ENCODE assay signal across 8 mouse cellular contexts in genomic region chr3:107037105-107037504, GRCm38 (mm10). TPM values are rescaled to one million over a fixed set of nuclear protein-coding genes. Genes with fewer than 3 reads are reported as not detected.
DNase-seq lines count a peak whose midpoint lies in the region; ATAC-seq and TF ChIP-seq lines count a peak whose summit lies in the region.

No protein-coding gene starts in this region.

- intact Hi-C loops in gastrocnemius, adult 2 months (cut with DNase I) = no loop called here

- no peak for TF ChIP-seq CTCF in gastrocnemius, adult 2 months (IDR thresholded peaks at IDR 0.05)

- peaks cover 63% of the 10 kb centered on the region for H3K4me1 ChIP-seq in hindbrain, embryonic 10.5 days (replicated peaks)
- H3K4me1 ChIP-seq in midbrain, embryonic 11.5 days (ENCODE audit: control insufficient read depth, insufficient read depth, low read length) = peaks cover 28% of the 10 kb centered on the region

- 52% methylated on average over 12 of the region's 12 CpGs for WGBS in hindbrain, embryonic 10.5 days
- 58% methylated on average over 12 of the region's 12 CpGs for WGBS in midbrain, embryonic 11.5 days

- H3K27ac ChIP-seq in gastrocnemius, adult 2 months = no peak overlapping the region
- peak overlapping the region; percentile 96 for H3K27ac ChIP-seq in hindbrain, embryonic 10.5 days
- no peak overlapping the region for H3K27ac ChIP-seq in midbrain, embryonic 11.5 days (ENCODE audit: low read depth, low read length)

- peak overlapping the region; percentile 87 for H3K4me2 ChIP-seq in midbrain, embryonic 11.5 days

- peak overlapping the region; percentile 89 for H3K9ac ChIP-seq in midbrain, embryonic 11.5 days (ENCODE audit: low read length)

- peaks cover 13% of the 10 kb centered on the region for H3K27me3 ChIP-seq in hindbrain, embryonic 10.5 days (ENCODE audit: insufficient read depth, poor library complexity, severe bottlenecking)
- no peaks in the 10 kb centered on the region for H3K27me3 ChIP-seq in midbrain, embryonic 11.5 days (ENCODE audit: control insufficient read depth, insufficient read depth, low read length)

- no peak for DNase-seq in gastrocnemius, adult 2 months
- DNase-seq in gastrocnemius, adult 18-20 months (ENCODE audit: low spot score) = no peak
- DNase-seq in right cerebral cortex, postnatal 25 days = peak; percentile 36
- no peak for DNase-seq in right cerebral cortex, adult 2 months (ENCODE audit: low spot score in 2 of 2)
- DNase-seq in hindbrain, embryonic 10.5 days (ENCODE audit: low spot score) = peak; percentile 15
- DNase-seq in midbrain, embryonic 11.5 days (ENCODE audit: low spot score, missing footprints) = peak; percentile 87
- no peak for DNase-seq in MN1 (ENCODE audit: low spot score)
- DNase-seq in adrenal gland, postnatal 10 days = no peak

- H3K36me3 ChIP-seq in hindbrain, embryonic 10.5 days = no peaks in the 10 kb centered on the region
- H3K36me3 ChIP-seq in midbrain, embryonic 11.5 days (ENCODE audit: control insufficient read depth, insufficient read depth, low read length) = no peaks in the 10 kb centered on the region

- no peaks in the 10 kb centered on the region for H3K9me3 ChIP-seq in hindbrain, embryonic 10.5 days
- H3K9me3 ChIP-seq in midbrain, embryonic 11.5 days (ENCODE audit: control insufficient read depth, low read length) = no peaks in the 10 kb centered on the region

- H3K4me3 ChIP-seq in gastrocnemius, adult 2 months = peak overlapping the region; percentile 81
- peak overlapping the region; percentile 76 for H3K4me3 ChIP-seq in hindbrain, embryonic 10.5 days
- peak overlapping the region; percentile 65 for H3K4me3 ChIP-seq in midbrain, embryonic 11.5 days (ENCODE audit: low read depth, low read length)

- ATAC-seq in midbrain, embryonic 11.5 days (ENCODE audit: low FRiP score) = no peak

RNA-seq across cellular contexts. Expression of gene Kcna3, which starts 1.1 kb away (rescaled TPM):
- total RNA-seq in gastrocnemius, adult 2 months (2021) = not detected
- under 1 TPM in 1 of 2 experiments, not detected in 1; 0.12 TPM for total RNA-seq in gastrocnemius, adult 18-20 months (2021)
- polyA plus RNA-seq in hindbrain, embryonic 10.5 days (2016; fragmentation: Nextera tagmentation; extraction: Ambion mirVana) = 3.1 and 3.5 TPM in 2 replicates
- 4.1 and 4.6 TPM in 2 replicates for polyA plus RNA-seq in midbrain, embryonic 11.5 days (2014; fragmentation: Nextera tagmentation; extraction: Ambion mirVana)
- total RNA-seq in adrenal gland, postnatal 10 days (2021) = 1 to 10 TPM in 1 of 2 experiments, under 1 TPM in 1; 1.00 to 1.2 TPM

Comparison
In these comparisons a context has a peak if more than half of its experiments do, and no peak if none do; other contexts are left out.
1. DNase-seq: peak in right cerebral cortex, postnatal 25 days (single experiment), hindbrain, embryonic 10.5 days (single experiment) and midbrain, embryonic 11.5 days (single experiment); none in gastrocnemius, adult 2 months (single experiment), gastrocnemius, adult 18-20 months (single experiment), right cerebral cortex, adult 2 months (0 of 2), MN1 (single experiment) and adrenal gland, postnatal 10 days (single experiment).
2. Peak in every context shown above with its lines, with median percentiles within 50 percentile points of each other: H3K4me3 ChIP-seq.